Mouse (Mus musculus): ENCODE measurements around the gene Sned1. TPM values are rescaled to one million over a fixed set of nuclear protein-coding genes. Genes with fewer than 3 reads are reported as not detected.

Gene Sned1
- polyA plus RNA-seq, 1 experiment from 2014 or later: 10.9 TPM

DNA sequence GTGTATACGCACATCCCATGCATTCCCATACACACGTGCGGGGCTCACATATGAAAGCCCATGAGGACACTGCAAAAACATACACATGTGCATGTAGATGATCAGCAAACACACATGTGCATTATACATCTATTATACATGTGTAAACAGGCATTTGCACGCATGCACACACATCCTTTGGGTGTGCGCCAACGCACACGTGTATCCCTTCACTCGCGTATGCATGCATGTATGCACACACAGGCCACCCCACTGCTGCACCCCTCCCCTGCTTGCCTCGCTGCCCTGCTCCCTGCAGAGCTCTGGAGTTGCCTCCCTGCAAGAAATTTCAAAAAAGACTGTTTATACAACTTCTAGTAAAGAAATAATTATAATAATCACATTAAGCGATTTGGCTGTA is 24.6 kb upstream of the Sned1 start:
- no peaks in the 10 kb centered on the region for H3K27me3 ChIP-seq (ENCODE audit: control insufficient read depth, insufficient read depth, low read length)
- no peak overlapping the region for H3K4me3 ChIP-seq (replicated peaks; ENCODE audit: low read length)
- H3K27ac ChIP-seq: peak overlapping the region; percentile 43; the same call in 1 of the 2 replicates
- peaks cover 18% of the 10 kb centered on the region for H3K4me1 ChIP-seq (replicated peaks; ENCODE audit: control insufficient read depth, insufficient read depth, low read length)
- no peaks in the 10 kb centered on the region for H3K36me3 ChIP-seq (replicated peaks; ENCODE audit: control insufficient read depth, insufficient read depth)
- H3K4me2 ChIP-seq (replicated peaks): no peak overlapping the region
- no peak overlapping the region for H3K9ac ChIP-seq
- DNase-seq (ENCODE audit: low spot score): no peak
- no peaks in the 10 kb centered on the region for H3K9me3 ChIP-seq (ENCODE audit: control insufficient read depth, low read length)
- WGBS: 84% methylated on average over 11 of the region's 11 CpGs
- no peak for ATAC-seq (ENCODE audit: low FRiP score)

- DNase-seq (ENCODE audit: low spot score) (no peak), ATAC-seq (ENCODE audit: low FRiP score) (no peak)
- Histone ChIP-seq H3K4me2 (replicated peaks) (no peak overlapping the region), H3K27ac (no peak overlapping the region), H3K4me1 (replicated peaks; ENCODE audit: control insufficient read depth, insufficient read depth, low read length) (peaks cover 18% of the 10 kb centered on the region), H3K4me3 (replicated peaks; ENCODE audit: low read length) (no peak overlapping the region), H3K9me3 (ENCODE audit: control insufficient read depth, low read length) (no peaks in the 10 kb centered on the region), H3K36me3 (replicated peaks; ENCODE audit: control insufficient read depth, insufficient read depth) (no peaks in the 10 kb centered on the region), H3K9ac (no peak overlapping the region), H3K27me3 (ENCODE audit: control insufficient read depth, insufficient read depth, low read length) (no peaks in the 10 kb centered on the region)
- WGBS: 38% methylated on average over 10 of the region's 10 CpGs
Observed at GRCm38 (mm10) chr1:93211549-93212220, 24.0 kb upstream of the Sned1 start.

DNA sequence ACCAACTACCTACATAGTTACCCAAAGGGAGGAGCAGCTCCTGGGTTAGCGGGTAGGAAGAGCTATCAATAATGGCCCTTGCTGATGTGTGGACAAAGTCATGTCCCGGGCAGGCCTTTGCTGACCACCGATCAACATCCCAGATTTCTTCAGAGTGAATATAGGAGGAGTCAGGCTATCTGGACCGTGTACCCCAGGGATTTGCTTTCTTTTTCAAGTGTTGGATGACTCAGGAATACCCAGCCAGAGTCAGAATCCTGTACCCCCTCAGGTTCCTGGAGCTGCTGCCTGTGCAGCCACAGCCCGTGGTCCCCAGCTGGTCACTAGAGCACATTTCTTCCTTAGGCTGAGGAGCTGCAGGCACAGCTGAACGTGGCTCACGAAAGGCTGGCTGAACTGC is 23.2 kb upstream of the Sned1 start:
- Histone ChIP-seq H3K9ac (no peak overlapping the region), H3K27ac (no peak overlapping the region), H3K36me3 (replicated peaks; ENCODE audit: control insufficient read depth, insufficient read depth) (no peaks in the 10 kb centered on the region), H3K4me2 (replicated peaks) (no peak overlapping the region), H3K9me3 (ENCODE audit: control insufficient read depth, low read length) (no peaks in the 10 kb centered on the region), H3K27me3 (ENCODE audit: control insufficient read depth, insufficient read depth, low read length) (no peaks in the 10 kb centered on the region), H3K4me1 (replicated peaks; ENCODE audit: control insufficient read depth, insufficient read depth, low read length) (peaks cover 18% of the 10 kb centered on the region), H3K4me3 (replicated peaks; ENCODE audit: low read length) (no peak overlapping the region)
- 74% methylated on average over 7 of the region's 7 CpGs for WGBS
- ATAC-seq (ENCODE audit: low FRiP score) (no peak), DNase-seq (ENCODE audit: low spot score) (no peak)

- 22% methylated on average over 5 of the region's 5 CpGs for WGBS
Observed at GRCm38 (mm10) chr1:93214612-93215011, 21.0 kb upstream of the Sned1 start.

DNA sequence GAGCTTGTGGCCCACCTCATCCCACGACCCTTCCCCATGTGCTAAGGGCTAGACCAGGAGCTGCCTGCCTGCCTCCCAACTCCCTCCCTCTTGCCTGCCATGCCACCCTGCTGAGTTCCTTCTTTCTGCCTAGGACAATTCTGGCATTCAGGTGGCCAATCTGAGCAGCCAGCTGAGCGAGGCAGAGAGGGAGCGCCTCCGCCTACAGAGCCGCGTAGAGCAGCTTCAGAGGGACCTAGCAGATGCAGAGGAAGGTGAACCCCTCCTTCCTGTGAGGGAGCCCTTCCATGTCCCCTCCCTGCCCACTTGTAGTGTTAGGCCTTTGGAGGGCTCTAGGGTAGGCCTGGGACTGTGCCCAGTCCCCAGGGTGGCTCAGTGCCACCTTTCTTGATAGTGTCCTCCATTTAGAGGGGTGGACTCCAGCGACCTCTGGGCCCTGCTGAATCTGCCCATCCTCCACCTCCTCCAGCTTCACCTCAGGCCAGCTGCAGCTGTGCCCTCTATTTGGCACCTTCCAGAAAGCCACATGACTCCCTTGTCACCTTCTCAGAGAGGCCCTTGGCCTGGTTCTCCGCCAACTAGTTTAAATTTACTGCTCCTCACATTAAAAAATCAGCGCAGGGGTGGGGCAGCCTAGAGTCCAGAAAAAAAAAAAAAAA is 18.7 kb upstream of the Sned1 start:
- H3K4me1 ChIP-seq (replicated peaks; ENCODE audit: control insufficient read depth, insufficient read depth, low read length): no peaks in the 10 kb centered on the region
- H3K27me3 ChIP-seq (ENCODE audit: control insufficient read depth, insufficient read depth, low read length): no peaks in the 10 kb centered on the region
- H3K9ac ChIP-seq: no peak overlapping the region
- H3K4me3 ChIP-seq (replicated peaks; ENCODE audit: low read length): no peak overlapping the region
- H3K4me2 ChIP-seq (replicated peaks): no peak overlapping the region
- WGBS: 60% methylated on average over 9 of the region's 9 CpGs
- ATAC-seq (ENCODE audit: low FRiP score): no peak
- no peak overlapping the region for H3K27ac ChIP-seq
- DNase-seq (ENCODE audit: low spot score): no peak
- H3K9me3 ChIP-seq (ENCODE audit: control insufficient read depth, low read length): no peaks in the 10 kb centered on the region
- H3K36me3 ChIP-seq (replicated peaks; ENCODE audit: control insufficient read depth, insufficient read depth): no peaks in the 10 kb centered on the region

More at GRCm38 (mm10) chr1:93214612-93215011, 21.0 kb upstream of the Sned1 start:
- H3K4me1 ChIP-seq (replicated peaks; ENCODE audit: control insufficient read depth, insufficient read depth, low read length): peaks cover 18% of the 10 kb centered on the region
- H3K4me2 ChIP-seq (replicated peaks): no peak overlapping the region
- no peaks in the 10 kb centered on the region for H3K27me3 ChIP-seq (ENCODE audit: control insufficient read depth, insufficient read depth, low read length)
- H3K9me3 ChIP-seq (ENCODE audit: control insufficient read depth, low read length): no peaks in the 10 kb centered on the region
- no peak for DNase-seq (ENCODE audit: low spot score)
- no peaks in the 10 kb centered on the region for H3K36me3 ChIP-seq (replicated peaks; ENCODE audit: control insufficient read depth, insufficient read depth)
- no peak overlapping the region for H3K9ac ChIP-seq
- ATAC-seq (ENCODE audit: low FRiP score): no peak
- no peak overlapping the region for H3K4me3 ChIP-seq (replicated peaks; ENCODE audit: low read length)
- no peak overlapping the region for H3K27ac ChIP-seq

DNA sequence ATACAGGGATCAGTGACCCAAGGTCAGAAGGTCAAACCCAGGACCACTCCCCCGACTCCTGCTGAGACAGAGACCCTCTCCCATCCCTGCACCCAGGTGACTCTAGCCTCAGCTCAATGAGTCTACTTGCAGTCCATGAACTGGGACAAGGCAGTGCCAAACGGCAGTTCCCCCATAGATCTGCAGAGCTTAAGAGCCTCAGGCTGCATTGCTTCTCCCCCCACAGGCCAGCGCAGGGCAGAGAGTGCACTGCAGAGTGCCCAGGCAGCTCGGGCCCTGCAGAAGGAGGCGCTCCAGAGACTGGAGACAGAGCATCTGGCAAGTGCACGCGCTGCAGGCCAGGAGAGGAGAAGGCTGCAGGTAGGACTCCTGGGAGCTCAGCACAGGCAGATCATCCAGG is 18.1 kb upstream of the Sned1 start:
- H3K9ac ChIP-seq: no peak overlapping the region
- ATAC-seq (ENCODE audit: low FRiP score): no peak
- WGBS: 51% methylated on average over 7 of the region's 7 CpGs

GRCm38 (mm10) chr1:93220776-93221175 is 14.9 kb upstream of the Sned1 start:
- DNase-seq (ENCODE audit: low spot score) (no peak), ATAC-seq (ENCODE audit: low FRiP score) (0 out of 2 replicates have a peak, but pooled peaks have one; percentile 41)
- H3K27me3 ChIP-seq (ENCODE audit: control insufficient read depth, insufficient read depth, low read length): no peaks in the 10 kb centered on the region
- H3K4me2 ChIP-seq (replicated peaks): no peak overlapping the region
- WGBS: 57% methylated on average over 7 of the region's 7 CpGs
- no peak overlapping the region for H3K4me3 ChIP-seq (replicated peaks; ENCODE audit: low read length)
- no peak overlapping the region for H3K27ac ChIP-seq
- H3K4me1 ChIP-seq (replicated peaks; ENCODE audit: control insufficient read depth, insufficient read depth, low read length): peaks cover 7% of the 10 kb centered on the region
- no peaks in the 10 kb centered on the region for H3K36me3 ChIP-seq (replicated peaks; ENCODE audit: control insufficient read depth, insufficient read depth)
- H3K9me3 ChIP-seq (ENCODE audit: control insufficient read depth, low read length): no peaks in the 10 kb centered on the region
- H3K9ac ChIP-seq: no peak overlapping the region

More for the DNA sequence above, 18.1 kb upstream of the Sned1 start:
- no peaks in the 10 kb centered on the region for H3K4me1 ChIP-seq (replicated peaks; ENCODE audit: control insufficient read depth, insufficient read depth, low read length)
- H3K27ac ChIP-seq: no peak overlapping the region
- H3K36me3 ChIP-seq (replicated peaks; ENCODE audit: control insufficient read depth, insufficient read depth): no peaks in the 10 kb centered on the region
- no peaks in the 10 kb centered on the region for H3K9me3 ChIP-seq (ENCODE audit: control insufficient read depth, low read length)
- H3K4me2 ChIP-seq (replicated peaks): no peak overlapping the region
- DNase-seq (ENCODE audit: low spot score): no peak
- no peaks in the 10 kb centered on the region for H3K27me3 ChIP-seq (ENCODE audit: control insufficient read depth, insufficient read depth, low read length)
- H3K4me3 ChIP-seq (replicated peaks; ENCODE audit: low read length): no peak overlapping the region

DNA sequence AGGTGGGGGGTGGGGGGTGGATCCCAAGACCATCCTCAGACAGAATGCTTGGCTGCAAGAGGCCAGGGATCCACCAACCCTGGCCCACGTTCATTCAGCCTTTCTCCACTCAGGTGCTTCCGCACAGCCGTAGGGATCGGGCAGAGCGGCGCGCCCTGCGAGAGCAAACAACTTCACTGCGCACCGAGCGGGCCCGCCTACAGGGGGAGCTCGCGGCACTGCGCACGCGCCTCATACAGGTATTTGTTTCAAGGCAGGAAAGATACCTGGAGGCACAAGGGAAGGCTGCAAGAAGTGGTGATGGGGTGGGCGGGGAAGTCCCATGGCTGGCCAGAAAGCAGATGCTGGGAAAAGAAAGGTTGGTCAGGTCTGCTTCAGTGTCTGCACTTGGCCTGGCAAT is 11.7 kb upstream of the Sned1 start:
- WGBS: 5% methylated on average over 18 of the region's 18 CpGs
- Histone ChIP-seq H3K27me3 (ENCODE audit: control insufficient read depth, insufficient read depth, low read length) (no peaks in the 10 kb centered on the region), H3K9me3 (ENCODE audit: control insufficient read depth, low read length) (no peaks in the 10 kb centered on the region), H3K36me3 (replicated peaks; ENCODE audit: control insufficient read depth, insufficient read depth) (no peaks in the 10 kb centered on the region), H3K4me3 (replicated peaks; ENCODE audit: low read length) (no peak overlapping the region), H3K9ac (no peak overlapping the region), H3K4me2 (replicated peaks) (no peak overlapping the region), H3K4me1 (replicated peaks; ENCODE audit: control insufficient read depth, insufficient read depth, low read length) (peaks cover 7% of the 10 kb centered on the region), H3K27ac (no peak overlapping the region)
- DNase-seq (ENCODE audit: low spot score): no peak
- no peak for ATAC-seq (ENCODE audit: low FRiP score)

GRCm38 (mm10) chr1:93225226-93225625 is 10.4 kb upstream of the Sned1 start:
- Histone ChIP-seq H3K4me3 (replicated peaks; ENCODE audit: low read length) (no peak overlapping the region), H3K9ac (no peak overlapping the region), H3K27me3 (ENCODE audit: control insufficient read depth, insufficient read depth, low read length) (no peaks in the 10 kb centered on the region), H3K4me2 (replicated peaks) (no peak overlapping the region), H3K27ac (0 out of 2 replicates have a peak overlapping the region, but pooled peaks have one; percentile 17), H3K36me3 (replicated peaks; ENCODE audit: control insufficient read depth, insufficient read depth) (no peaks in the 10 kb centered on the region), H3K9me3 (ENCODE audit: control insufficient read depth, low read length) (no peaks in the 10 kb centered on the region), H3K4me1 (replicated peaks; ENCODE audit: control insufficient read depth, insufficient read depth, low read length) (peaks cover 7% of the 10 kb centered on the region)
- 56% methylated on average over 4 of the region's 4 CpGs for WGBS
- ATAC-seq (ENCODE audit: low FRiP score) (no peak), DNase-seq (ENCODE audit: low spot score) (no peak)

Measured in hindbrain, embryonic 14.5 days (tissue).